Mouse (Mus musculus): ENCODE data around the gene Akap5. TPM values are rescaled to one million over a fixed set of nuclear protein-coding genes. Genes with fewer than 3 reads are reported as not detected.
A peak's percentile ranks its signal among the peaks of the same experiment; 100 is the strongest.

The Akap5 gene
- polyA plus RNA-seq (2015; fragmentation: Nextera tagmentation; extraction: Ambion mirVana): 2.5 and 5.2 TPM in 2 replicates

- H3K27ac ChIP-seq (ENCODE audit: low read length): no peak within 1 kb of the TSS
- 1% methylated on average over 53 of the region's 53 CpGs for WGBS
Observed at GRCm38 (mm10) chr12:76324679-76325431, at the start of gene Akap5. Akap5 (plus strand) TSS chr12:76324891.

GRCm38 (mm10) chr12:76278209-76278608, 46.5 kb upstream of the Akap5 start:
- Histone ChIP-seq H3K9me3 (replicated peaks; ENCODE audit: control insufficient read depth, low read length) (no peaks in the 10 kb centered on the region), H3K4me1 (ENCODE audit: control insufficient read depth, insufficient read depth, low read length) (peaks cover 6% of the 10 kb centered on the region; the same call in 1 of the 2 replicates)
- WGBS: 63% methylated on average over 6 of the region's 6 CpGs

More at GRCm38 (mm10) chr12:76324679-76325431, at the start of gene Akap5:
- Histone ChIP-seq H3K4me2 (ENCODE audit: low read depth, low read length) (peak within 1 kb of the TSS; percentile 96), H3K9me3 (replicated peaks; ENCODE audit: control insufficient read depth, low read length) (no peaks in the 10 kb centered on the region), H3K4me1 (ENCODE audit: control insufficient read depth, insufficient read depth, low read length) (peaks cover 2% of the 10 kb centered on the region; the same call in 1 of the 2 replicates), H3K36me3 (ENCODE audit: control insufficient read depth, insufficient read depth) (0 out of 2 replicates have a peak, but pooled peaks cover 6% of the 10 kb centered on the region), H3K4me3 (ENCODE audit: low read length) (peak within 1 kb of the TSS; percentile 63), H3K9ac (ENCODE audit: low read length) (peak within 1 kb of the TSS; percentile 77), H3K27me3 (ENCODE audit: control insufficient read depth, insufficient read depth, low read length) (no peaks in the 10 kb centered on the region)
- ATAC-seq (replicated peaks; ENCODE audit: extremely low read depth, insufficient read depth, low FRiP score): peak; percentile 94

GRCm38 (mm10) chr12:76280556-76280955, 44.1 kb upstream of the Akap5 start:
- no peaks in the 10 kb centered on the region for H3K9me3 ChIP-seq (replicated peaks; ENCODE audit: control insufficient read depth, low read length)
- H3K27ac ChIP-seq (ENCODE audit: low read length): no peak overlapping the region
- H3K36me3 ChIP-seq (ENCODE audit: control insufficient read depth, insufficient read depth): peaks cover 27% of the 10 kb centered on the region
- H3K4me3 ChIP-seq (ENCODE audit: low read length): no peak overlapping the region
- 79% methylated on average over 9 of the region's 9 CpGs for WGBS
- no peaks in the 10 kb centered on the region for H3K27me3 ChIP-seq (ENCODE audit: control insufficient read depth, insufficient read depth, low read length)
- peaks cover 6% of the 10 kb centered on the region; the same call in 1 of the 2 replicates for H3K4me1 ChIP-seq (ENCODE audit: control insufficient read depth, insufficient read depth, low read length)
- no peak overlapping the region for H3K9ac ChIP-seq (ENCODE audit: low read length)
- ATAC-seq (replicated peaks; ENCODE audit: extremely low read depth, insufficient read depth, low FRiP score): no peak
- no peak overlapping the region for H3K4me2 ChIP-seq (ENCODE audit: low read depth, low read length)

More at GRCm38 (mm10) chr12:76278209-76278608, 46.5 kb upstream of the Akap5 start:
- no peak for ATAC-seq (replicated peaks; ENCODE audit: extremely low read depth, insufficient read depth, low FRiP score)
- no peak overlapping the region for H3K27ac ChIP-seq (ENCODE audit: low read length)
- no peak overlapping the region for H3K4me3 ChIP-seq (ENCODE audit: low read length)
- H3K4me2 ChIP-seq (ENCODE audit: low read depth, low read length): no peak overlapping the region
- no peak overlapping the region for H3K9ac ChIP-seq (ENCODE audit: low read length)
- no peaks in the 10 kb centered on the region for H3K27me3 ChIP-seq (ENCODE audit: control insufficient read depth, insufficient read depth, low read length)
- H3K36me3 ChIP-seq (ENCODE audit: control insufficient read depth, insufficient read depth): peaks cover 17% of the 10 kb centered on the region

- 81% methylated on average over 2 of the region's 2 CpGs for WGBS
- peaks cover 27% of the 10 kb centered on the region for H3K36me3 ChIP-seq (ENCODE audit: control insufficient read depth, insufficient read depth)
- no peaks in the 10 kb centered on the region for H3K27me3 ChIP-seq (ENCODE audit: control insufficient read depth, insufficient read depth, low read length)
- no peak overlapping the region for H3K27ac ChIP-seq (ENCODE audit: low read length)
- H3K9me3 ChIP-seq (replicated peaks; ENCODE audit: control insufficient read depth, low read length): no peaks in the 10 kb centered on the region
- ATAC-seq (replicated peaks; ENCODE audit: extremely low read depth, insufficient read depth, low FRiP score): no peak
- H3K4me1 ChIP-seq (ENCODE audit: control insufficient read depth, insufficient read depth, low read length): peaks cover 6% of the 10 kb centered on the region; the same call in 1 of the 2 replicates
- H3K9ac ChIP-seq (ENCODE audit: low read length): no peak overlapping the region
- H3K4me3 ChIP-seq (ENCODE audit: low read length): no peak overlapping the region
- no peak overlapping the region for H3K4me2 ChIP-seq (ENCODE audit: low read depth, low read length)
Observed at GRCm38 (mm10) chr12:76281111-76281660, 43.5 kb upstream of the Akap5 start.

- Histone ChIP-seq H3K9ac (ENCODE audit: low read length) (no peak overlapping the region), H3K27me3 (ENCODE audit: control insufficient read depth, insufficient read depth, low read length) (no peaks in the 10 kb centered on the region), H3K4me2 (ENCODE audit: low read depth, low read length) (no peak overlapping the region), H3K4me3 (ENCODE audit: low read length) (no peak overlapping the region), H3K36me3 (ENCODE audit: control insufficient read depth, insufficient read depth) (peaks cover 24% of the 10 kb centered on the region), H3K4me1 (ENCODE audit: control insufficient read depth, insufficient read depth, low read length) (peaks cover 6% of the 10 kb centered on the region; the same call in 1 of the 2 replicates), H3K9me3 (replicated peaks; ENCODE audit: control insufficient read depth, low read length) (no peaks in the 10 kb centered on the region), H3K27ac (ENCODE audit: low read length) (no peak overlapping the region)
- no peak for ATAC-seq (replicated peaks; ENCODE audit: extremely low read depth, insufficient read depth, low FRiP score)
- 17% methylated on average over 4 of the region's 4 CpGs for WGBS
Observed at GRCm38 (mm10) chr12:76282132-76282531, 42.6 kb upstream of the Akap5 start.

- H3K4me1 ChIP-seq (ENCODE audit: control insufficient read depth, insufficient read depth, low read length): peaks cover 6% of the 10 kb centered on the region; the same call in 1 of the 2 replicates
- H3K36me3 ChIP-seq (ENCODE audit: control insufficient read depth, insufficient read depth): peaks cover 24% of the 10 kb centered on the region
- no peak overlapping the region for H3K27ac ChIP-seq (ENCODE audit: low read length)
- no peak for ATAC-seq (replicated peaks; ENCODE audit: extremely low read depth, insufficient read depth, low FRiP score)
- H3K9ac ChIP-seq (ENCODE audit: low read length): no peak overlapping the region
- H3K4me3 ChIP-seq (ENCODE audit: low read length): no peak overlapping the region
- no peak overlapping the region for H3K4me2 ChIP-seq (ENCODE audit: low read depth, low read length)
- H3K27me3 ChIP-seq (ENCODE audit: control insufficient read depth, insufficient read depth, low read length): no peaks in the 10 kb centered on the region
- WGBS: 86% methylated on average over 17 of the region's 17 CpGs
- H3K9me3 ChIP-seq (replicated peaks; ENCODE audit: control insufficient read depth, low read length): no peaks in the 10 kb centered on the region
Observed at GRCm38 (mm10) chr12:76282532-76283173, 42.0 kb upstream of the Akap5 start.

- no peak overlapping the region for H3K27ac ChIP-seq (ENCODE audit: low read length)
- no peak overlapping the region for H3K9ac ChIP-seq (ENCODE audit: low read length)
- no peak overlapping the region for H3K4me2 ChIP-seq (ENCODE audit: low read depth, low read length)
- H3K9me3 ChIP-seq (replicated peaks; ENCODE audit: control insufficient read depth, low read length): no peaks in the 10 kb centered on the region
- H3K4me3 ChIP-seq (ENCODE audit: low read length): no peak overlapping the region
- H3K36me3 ChIP-seq (ENCODE audit: control insufficient read depth, insufficient read depth): peaks cover 26% of the 10 kb centered on the region
- ATAC-seq (replicated peaks; ENCODE audit: extremely low read depth, insufficient read depth, low FRiP score): no peak
- WGBS: 82% methylated on average over 6 of the region's 6 CpGs
- H3K4me1 ChIP-seq (ENCODE audit: control insufficient read depth, insufficient read depth, low read length): peaks cover 6% of the 10 kb centered on the region; the same call in 1 of the 2 replicates
- H3K27me3 ChIP-seq (ENCODE audit: control insufficient read depth, insufficient read depth, low read length): no peaks in the 10 kb centered on the region
Observed at GRCm38 (mm10) chr12:76285418-76285817, 39.3 kb upstream of the Akap5 start.

GRCm38 (mm10) chr12:76287986-76288385, 36.7 kb upstream of the Akap5 start:
- Histone ChIP-seq H3K9ac (ENCODE audit: low read length) (no peak overlapping the region), H3K27ac (ENCODE audit: low read length) (no peak overlapping the region), H3K27me3 (ENCODE audit: control insufficient read depth, insufficient read depth, low read length) (no peaks in the 10 kb centered on the region), H3K9me3 (replicated peaks; ENCODE audit: control insufficient read depth, low read length) (no peaks in the 10 kb centered on the region), H3K4me3 (ENCODE audit: low read length) (no peak overlapping the region), H3K4me2 (ENCODE audit: low read depth, low read length) (no peak overlapping the region), H3K4me1 (ENCODE audit: control insufficient read depth, insufficient read depth, low read length) (no peaks in the 10 kb centered on the region), H3K36me3 (ENCODE audit: control insufficient read depth, insufficient read depth) (peaks cover 42% of the 10 kb centered on the region)
- ATAC-seq (replicated peaks; ENCODE audit: extremely low read depth, insufficient read depth, low FRiP score): no peak
- 75% methylated on average over 8 of the region's 8 CpGs for WGBS

- 89% methylated on average over 5 of the region's 5 CpGs for WGBS
- Histone ChIP-seq H3K9ac (ENCODE audit: low read length) (no peak overlapping the region), H3K4me1 (ENCODE audit: control insufficient read depth, insufficient read depth, low read length) (no peaks in the 10 kb centered on the region), H3K27me3 (ENCODE audit: control insufficient read depth, insufficient read depth, low read length) (no peaks in the 10 kb centered on the region), H3K4me2 (ENCODE audit: low read depth, low read length) (no peak overlapping the region), H3K4me3 (ENCODE audit: low read length) (no peak overlapping the region), H3K27ac (ENCODE audit: low read length) (no peak overlapping the region), H3K36me3 (ENCODE audit: control insufficient read depth, insufficient read depth) (peaks cover 38% of the 10 kb centered on the region), H3K9me3 (replicated peaks; ENCODE audit: control insufficient read depth, low read length) (no peaks in the 10 kb centered on the region)
- no peak for ATAC-seq (replicated peaks; ENCODE audit: extremely low read depth, insufficient read depth, low FRiP score)
Observed at GRCm38 (mm10) chr12:76288494-76288893, 36.2 kb upstream of the Akap5 start.

Data from heart, embryonic 16.5 days (tissue).